ENCODE assay signal across 26 mouse cellular contexts in genomic region chr9:123937989-123938388, GRCm38 (mm10). TPM values are rescaled to one million over a fixed set of nuclear protein-coding genes. Genes with fewer than 3 reads are reported as not detected.
DNase-seq lines count a peak whose midpoint lies in the region; ATAC-seq and TF ChIP-seq lines count a peak whose summit lies in the region.
"Had no signal": no experiment of that assay in that cellular context is flagged by ENCODE, and none has a peak within 500 bp of the region (broad histone marks: within the 10 kb centered on the region; RNA-seq: fewer than 3 reads in every experiment).

No protein-coding gene starts in this region.

- H3K4me1 ChIP-seq in lung, postnatal 0 days (ENCODE audit: insufficient read depth, low read depth, low read length): no peaks in the 10 kb centered on the region
- H3K4me1 ChIP-seq in lung, adult 2 months (ENCODE audit: control insufficient read depth, insufficient read depth, low read length): peaks cover 2% of the 10 kb centered on the region; the same call in 1 of the 2 replicates
- peaks cover 28 to 74% of the 10 kb centered on the region in 2 experiments for H3K4me1 ChIP-seq in CH12.LX (ENCODE audit: control insufficient read depth in 1 of 2, insufficient read depth in 2 of 2)
- H3K4me1 ChIP-seq: forebrain, embryonic 12.5 days; midbrain, embryonic 10.5 days; neural tube, embryonic 12.5 days had no signal

- H3K36me3 ChIP-seq in lung, postnatal 0 days (ENCODE audit: insufficient read depth, low read length): no peaks in the 10 kb centered on the region
- no peaks in the 10 kb centered on the region for H3K36me3 ChIP-seq in CH12.LX (replicated peaks in 1 of 2; ENCODE audit: control insufficient read depth in 1 of 2, insufficient read depth in 1 of 2, low read length in 1 of 2)
- H3K36me3 ChIP-seq: forebrain, embryonic 12.5 days; heart, embryonic 13.5 days; liver, embryonic 13.5 days; midbrain, embryonic 10.5 days; neural tube, embryonic 12.5 days had no signal

- no peak for TF ChIP-seq RAD21 in CH12.LX (IDR thresholded peaks at IDR 0.05; ENCODE audit: low read depth, low read length)

- in situ Hi-C loops in CH12.LX (cut with MboI; ENCODE audit: low pct_ligation_motif_present, low pct_unique_long_range_greater_than_20kb, low sequenced_read_pairs): no loop called here

- no peak for TF ChIP-seq CTCF in lung, postnatal 0 days (IDR thresholded peaks at IDR 0.05)
- TF ChIP-seq CTCF in lung, adult 2 months (IDR thresholded peaks at IDR 0.05; ENCODE audit: insufficient read depth, low read length): no peak
- TF ChIP-seq CTCF in CH12.LX (conservative IDR thresholded peaks at IDR 0.05 in 1 of 2, IDR thresholded peaks at IDR 0.05 in 1 of 2; ENCODE audit: low read depth in 2 of 2, low read length in 2 of 2): no peak

- intact Hi-C loops in left cerebral cortex, postnatal 36 days (cut with DNase I): no loop called here

- WGBS in lung, postnatal 0 days: 82% methylated on average over 2 of the region's 2 CpGs
- WGBS in lung, adult 2 months: 79% methylated on average over 2 of the region's 2 CpGs

- DNase-seq in lung, postnatal 0 days (ENCODE audit: low spot score): no peak
- DNase-seq in lung, adult 2 months: no peak
- no peak for DNase-seq in CH12.LX (ENCODE audit: extremely low read depth)
- DNase-seq in naive thymus-derived CD4-positive, alpha-beta T cell, adult 2 months (ENCODE audit: low read depth): peak; percentile 66
- no peak for DNase-seq in gastrocnemius, postnatal 4 days (ENCODE audit: low spot score in 2 of 2)
- DNase-seq in left cerebral cortex, postnatal 36 days (ENCODE audit: low spot score in 2 of 2): no peak
- DNase-seq in ovary, adult 18-20 months (ENCODE audit: low spot score): no peak
- DNase-seq: cerebellum, adult 9-10 months; gastrocnemius, adult 2 months; heart, adult 18-20 months; heart, postnatal 4 days; kidney, adult 8-10 months; kidney, postnatal 25 days; liver, embryonic 13.5 days; lung, postnatal 10 days had no signal

- ATAC-seq in lung, postnatal 0 days: no peak
- ATAC-seq in hematopoietic stem cell, adult 5-6 weeks (replicated peaks in 1 of 2; ENCODE audit: insufficient read depth in 1 of 2, low FRiP score in 2 of 2, low TSS enrichment in 1 of 2, low read depth in 1 of 2, poor library complexity in 2 of 2, severe bottlenecking in 2 of 2): peak; percentile 20 to 46; a peak in 2 of 4 replicates

- no peaks in the 10 kb centered on the region for H3K9me3 ChIP-seq in lung, postnatal 0 days (ENCODE audit: low read length)
- no peaks in the 10 kb centered on the region for H3K9me3 ChIP-seq in CH12.LX (replicated peaks; ENCODE audit: low read length)
- H3K9me3 ChIP-seq: forebrain, embryonic 12.5 days; heart, embryonic 13.5 days; liver, embryonic 13.5 days; midbrain, embryonic 10.5 days; neural tube, embryonic 12.5 days had no signal

- H3K79me2 ChIP-seq in CH12.LX (replicated peaks; ENCODE audit: control insufficient read depth, extremely low read depth, insufficient read depth, poor library complexity, severe bottlenecking): no peaks in the 10 kb centered on the region

- no peak overlapping the region for H3K27ac ChIP-seq in lung, postnatal 0 days (ENCODE audit: low read length)
- no peak overlapping the region for H3K27ac ChIP-seq in CH12.LX (ENCODE audit: insufficient read depth, low read depth)
- H3K27ac ChIP-seq: forebrain, embryonic 12.5 days; gastrocnemius, adult 2 months; heart, embryonic 13.5 days; liver, embryonic 13.5 days; midbrain, embryonic 10.5 days; neural tube, embryonic 12.5 days had no signal

- 0 out of 2 replicates have a peak, but pooled peaks have one; percentile 16 for TF ChIP-seq EP300 in lung, postnatal 0 days (IDR thresholded peaks at IDR 0.05)
- TF ChIP-seq EP300 in CH12.LX (IDR thresholded peaks at IDR 0.05; ENCODE audit: low read length): no peak

- no peak overlapping the region for H3K4me3 ChIP-seq in lung, postnatal 0 days (ENCODE audit: low read depth, low read length)
- H3K4me3 ChIP-seq in lung, adult 2 months (replicated peaks; ENCODE audit: extremely low read depth, low read depth, low read length): no peak overlapping the region
- no peak overlapping the region for H3K4me3 ChIP-seq in CH12.LX (replicated peaks in 1 of 3; ENCODE audit: low read depth in 2 of 3, low read length in 2 of 3, poor library complexity in 1 of 3)
- H3K4me3 ChIP-seq: forebrain, embryonic 12.5 days; gastrocnemius, adult 2 months; heart, embryonic 13.5 days; liver, embryonic 13.5 days; midbrain, embryonic 10.5 days; neural tube, embryonic 12.5 days had no signal

- no peak overlapping the region for H3K9ac ChIP-seq in lung, postnatal 0 days (replicated peaks; ENCODE audit: low read depth)
- no peak overlapping the region for H3K9ac ChIP-seq in CH12.LX (ENCODE audit: insufficient read depth, low read depth)
- H3K9ac ChIP-seq: forebrain, embryonic 12.5 days; heart, embryonic 13.5 days; liver, embryonic 13.5 days; neural tube, embryonic 12.5 days had no signal

- H3K4me2 ChIP-seq in lung, postnatal 0 days (replicated peaks; ENCODE audit: low read depth, low read length): no peak overlapping the region
- H3K4me2 ChIP-seq in CH12.LX (ENCODE audit: insufficient read depth, low read depth, poor library complexity, severe bottlenecking): peak overlapping the region; percentile 21; the same call in 1 of the 2 replicates
- H3K4me2 ChIP-seq: forebrain, embryonic 12.5 days; heart, embryonic 13.5 days; liver, embryonic 13.5 days; neural tube, embryonic 12.5 days had no signal

- TF ChIP-seq POLR2A in lung, adult 2 months (IDR thresholded peaks at IDR 0.05; ENCODE audit: borderline replicate concordance, extremely low read depth, low read depth, low read length): no peak
- TF ChIP-seq POLR2A in CH12.LX (IDR thresholded peaks at IDR 0.05; ENCODE audit: low read depth, low read length): no peak

- dilution Hi-C loops in CH12.LX (cut with MboI; ENCODE audit: extremely low pct_ligation_motif_present, extremely low pct_unique_long_range_greater_than_20kb, low sequenced_read_pairs): no loop called here

- H3K27me3 ChIP-seq in lung, postnatal 0 days (replicated peaks; ENCODE audit: insufficient read depth, low read length): no peaks in the 10 kb centered on the region
- no peaks in the 10 kb centered on the region for H3K27me3 ChIP-seq in CH12.LX (replicated peaks)
- H3K27me3 ChIP-seq: forebrain, embryonic 12.5 days; heart, embryonic 13.5 days; liver, embryonic 13.5 days; neural tube, embryonic 12.5 days had no signal

TF ChIP-seq in CH12.LX, 34 proteins besides CTCF, POLR2A, EP300 and RAD21:
- TF ChIP-seq TBP (conservative IDR thresholded peaks at IDR 0.05; ENCODE audit: low read depth, low read length) (no peak), ZNF384 (IDR thresholded peaks at IDR 0.05; ENCODE audit: low read depth, low read length) (no peak), TCF12 (IDR thresholded peaks at IDR 0.05; ENCODE audit: low read depth, low read length) (no peak), ZKSCAN1 (IDR thresholded peaks at IDR 0.05; ENCODE audit: borderline replicate concordance, low read depth, low read length) (no peak), GABPA (IDR thresholded peaks at IDR 0.05; ENCODE audit: insufficient replicate concordance, low read depth, low read length) (no peak), POLR2AphosphoS2 (IDR thresholded peaks at IDR 0.05; ENCODE audit: low read depth, low read length) (no peak), CHD2 (IDR thresholded peaks at IDR 0.05; ENCODE audit: low read length) (no peak), ZC3H11A (IDR thresholded peaks at IDR 0.05; ENCODE audit: low read depth, low read length) (no peak), MAX (IDR thresholded peaks at IDR 0.05; ENCODE audit: low read length) (no peak), KAT2A (IDR thresholded peaks at IDR 0.05; ENCODE audit: insufficient replicate concordance, low read length) (no peak), SMC3 (IDR thresholded peaks at IDR 0.05; ENCODE audit: low read depth, low read length) (no peak), NRF1 (IDR thresholded peaks at IDR 0.05; ENCODE audit: low read depth, low read length) (no peak), CHD1 (IDR thresholded peaks at IDR 0.05; ENCODE audit: low read depth, low read length) (no peak), UBTF (IDR thresholded peaks at IDR 0.05; ENCODE audit: low read depth, low read length) (no peak), RCOR1 (conservative IDR thresholded peaks at IDR 0.05; ENCODE audit: low read depth, low read length) (no peak), E2F4 (IDR thresholded peaks at IDR 0.05; ENCODE audit: insufficient replicate concordance, low read depth, low read length) (no peak)
TF ChIP-seq in CH12.LX: peak in this region for 0.

RNA-seq across cellular contexts. Expression of gene Ccr1, which starts 30.5 kb away (rescaled TPM):
- polyA plus RNA-seq in lung, postnatal 0 days (2015; fragmentation: Nextera tagmentation; extraction: Ambion mirVana): 8.2 and 9.9 TPM in 2 replicates
- polyA plus RNA-seq in lung, adult 2 months (2012; rRNA removed): 3.1 and 4.9 TPM in 2 replicates
- total RNA-seq in CH12.LX (2012; rRNA removed) (1.6 TPM in 2 replicates), CH12.LX (2014; rRNA removed) (4.9 and 5.8 TPM in 2 replicates)
- polyA plus RNA-seq in CH12.LX (2012; ENCODE audit: insufficient read length, low read depth): 1.2 and 1.6 TPM in 2 replicates
- 3.6 and 11.7 TPM in 2 replicates for total RNA-seq in hematopoietic stem cell, adult 5-6 weeks (2017)
- 1 to 10 TPM; 3.7 to 4.2 TPM for total RNA-seq in gastrocnemius, postnatal 4 days (2021)
- total RNA-seq in left cerebral cortex, postnatal 36 days (2021): under 1 TPM; 0.17 to 0.50 TPM
- total RNA-seq: left cerebral cortex, adult 18-20 months had no signal

RNA-seq across cellular contexts. Expression of gene Ccr1l1, which starts 40.2 kb away (rescaled TPM):
- polyA plus RNA-seq in lung, postnatal 0 days (2015; fragmentation: Nextera tagmentation; extraction: Ambion mirVana): not detected in 2 replicates
- polyA plus RNA-seq in lung, adult 2 months (2012; rRNA removed): not detected in 2 replicates
- 0.08 and 0.25 TPM in 2 replicates for total RNA-seq in CH12.LX (2012; rRNA removed)
- not detected in 2 replicates for total RNA-seq in CH12.LX (2014; rRNA removed)
- not detected in 2 replicates for polyA plus RNA-seq in CH12.LX (2012; ENCODE audit: insufficient read length, low read depth)
- total RNA-seq in hematopoietic stem cell, adult 5-6 weeks (2017): 0.44 TPM in 1 of 2 replicates, not detected in the other
- not detected for total RNA-seq in gastrocnemius, postnatal 4 days (2021)
- not detected for total RNA-seq in left cerebral cortex, postnatal 36 days (2021)
- total RNA-seq: gastrocnemius, adult 2 months; heart, adult 18-20 months; heart, postnatal 4 days; left cerebral cortex, adult 18-20 months; midbrain, postnatal 0 days had no signal
- polyA plus RNA-seq: embryonic facial prominence, embryonic 11.5 days; forebrain, embryonic 12.5 days; heart, embryonic 13.5 days; intestine, embryonic 14.5 days; limb, embryonic 11.5 days; liver, embryonic 13.5 days; midbrain, embryonic 10.5 days; midbrain, postnatal 0 days; neural tube, embryonic 12.5 days; stomach, embryonic 16.5 days had no signal
